ENCODE assay signal across 24 mouse cellular contexts in the genomic region with DNA sequence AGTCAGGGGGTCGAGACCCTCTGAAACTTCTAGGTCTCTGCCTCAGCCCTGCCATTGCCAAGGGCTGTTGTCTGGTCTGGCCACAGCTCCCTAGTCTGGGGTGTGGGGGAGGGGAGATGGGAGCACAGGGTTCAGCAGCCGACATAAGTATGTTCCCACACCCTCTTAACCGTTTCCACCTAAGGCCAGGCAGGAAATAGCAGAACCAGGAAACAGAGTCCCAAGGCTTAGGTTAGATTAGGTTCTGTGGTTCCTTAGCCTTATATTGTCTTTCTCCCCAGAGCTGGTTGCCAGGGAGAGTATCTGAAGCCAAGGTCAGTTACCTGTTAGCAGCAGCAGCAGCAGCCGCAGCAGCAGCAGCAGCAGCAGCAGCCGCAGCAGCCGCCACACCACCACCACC.
A peak's percentile ranks its signal among the peaks of the same experiment; 100 is the strongest.
DNase-seq lines count a peak whose midpoint lies in the region; ATAC-seq and TF ChIP-seq lines count a peak whose summit lies in the region.
"Had no signal": no experiment of that assay in that cellular context is flagged by ENCODE, and none has a peak within 500 bp of the region (broad histone marks: within the 10 kb centered on the region; RNA-seq: fewer than 3 reads in every experiment).

No protein-coding gene starts in this region.

- H3K4me3 ChIP-seq in heart, postnatal 0 days (ENCODE audit: low read depth, low read length): no peak overlapping the region
- no peak overlapping the region; a peak in 1 of 4 replicates for H3K4me3 ChIP-seq in MEL (ENCODE audit: control insufficient read depth in 1 of 2, insufficient read depth in 1 of 2, low read depth in 2 of 2, low read length in 2 of 2)
- H3K4me3 ChIP-seq: embryonic facial prominence, embryonic 13.5 days; forebrain, embryonic 15.5 days; layer of hippocampus, adult 2 months; midbrain, embryonic 12.5 days had no signal

- no peaks in the 10 kb centered on the region; the same call in 1 of the 2 replicates for H3K36me3 ChIP-seq in heart, postnatal 0 days (replicated peaks; ENCODE audit: control insufficient read depth, insufficient read depth, low read length)
- peaks cover 0 to 4% of the 10 kb centered on the region in 2 experiments; a peak in 1 of 4 replicates for H3K36me3 ChIP-seq in MEL (ENCODE audit: control insufficient read depth in 1 of 2, insufficient read depth in 2 of 2, low read length in 2 of 2)

- H3K27me3 ChIP-seq in heart, postnatal 0 days (ENCODE audit: control insufficient read depth, insufficient read depth, low read length): no peaks in the 10 kb centered on the region
- H3K27me3 ChIP-seq in MEL (ENCODE audit: control insufficient read depth in 1 of 2, insufficient read depth in 2 of 2, low read length in 2 of 2): no peaks in the 10 kb centered on the region
- H3K27me3 ChIP-seq: embryonic facial prominence, embryonic 13.5 days; forebrain, embryonic 15.5 days; midbrain, embryonic 12.5 days had no signal

- H3K4me2 ChIP-seq in heart, postnatal 0 days (ENCODE audit: low read depth, low read length): no peak overlapping the region
- H3K4me2 ChIP-seq: embryonic facial prominence, embryonic 13.5 days; forebrain, embryonic 15.5 days; hindbrain, embryonic 14.5 days; midbrain, embryonic 12.5 days had no signal

- DNase-seq in heart, postnatal 0 days (ENCODE audit: low spot score): no peak
- no peak for DNase-seq in heart, adult 8-10 months (ENCODE audit: low spot score)
- peak; percentile 57 for DNase-seq in MEL (ENCODE audit: low read depth, low spot score)
- DNase-seq in ovary, postnatal 36 days (ENCODE audit: low spot score): no peak
- no peak for DNase-seq in left cerebral cortex, postnatal 10 days (ENCODE audit: extremely low spot score in 1 of 2, low spot score in 2 of 2)
- DNase-seq: cerebellum, adult 11-12 months; cerebellum, postnatal 10 days; gastrocnemius, postnatal 25 days; heart, adult 18-20 months; heart, postnatal 10 days; kidney, adult 9 months; kidney, postnatal 14 days; thymus, adult 2 months; thymus, postnatal 4 days had no signal

- 0 out of 2 replicates have a peak, but pooled peaks have one; percentile 48 for ATAC-seq in heart, postnatal 0 days (ENCODE audit: insufficient read depth, low read depth)
- peak; percentile 65 for ATAC-seq in common myeloid progenitor, adult 5-6 weeks (replicated peaks; ENCODE audit: low read depth, poor library complexity, severe bottlenecking)
- ATAC-seq in megakaryocyte progenitor cell, adult 5-6 weeks (replicated peaks; ENCODE audit: poor library complexity): peak; percentile 50
- ATAC-seq: forebrain, embryonic 15.5 days; inflammation-experienced regulatory T-cells, adult 6 months; lung, postnatal 0 days had no signal

- intact Hi-C loops in left cerebral cortex, postnatal 10 days (cut with DNase I): no loop called here

- no peaks in the 10 kb centered on the region for H3K79me2 ChIP-seq in MEL (ENCODE audit: control insufficient read depth, insufficient read depth, low read length, poor library complexity)

- WGBS in heart, postnatal 0 days: 48% methylated on average over 6 of the region's 6 CpGs

- TF ChIP-seq EP300 in heart, postnatal 0 days (IDR thresholded peaks at IDR 0.05; ENCODE audit: low read depth): no peak
- TF ChIP-seq EP300 in MEL (IDR thresholded peaks at IDR 0.05; ENCODE audit: low read depth in 1 of 2, low read length in 2 of 2): peak; percentile 9 to 41; a peak in 1 of 4 replicates

- H3K9ac ChIP-seq in heart, postnatal 0 days (replicated peaks; ENCODE audit: low read depth, low read length): no peak overlapping the region
- peak overlapping the region; percentile 31 for H3K9ac ChIP-seq in MEL (ENCODE audit: control insufficient read depth, low read depth, low read length, poor library complexity, severe bottlenecking)
- H3K9ac ChIP-seq: embryonic facial prominence, embryonic 13.5 days; forebrain, embryonic 15.5 days; hindbrain, embryonic 14.5 days; midbrain, embryonic 12.5 days had no signal

- no peak for TF ChIP-seq CTCF in heart, postnatal 0 days (IDR thresholded peaks at IDR 0.05; ENCODE audit: low read depth)
- TF ChIP-seq CTCF in MEL (IDR thresholded peaks at IDR 0.05 in 2 of 3, conservative IDR thresholded peaks at IDR 0.05 in 1 of 3; ENCODE audit: control insufficient read depth in 1 of 3, insufficient read depth in 1 of 3, low read depth in 2 of 3, low read length in 3 of 3, poor library complexity in 1 of 3, severe bottlenecking in 1 of 3): no peak

- H3K9me3 ChIP-seq in heart, postnatal 0 days (replicated peaks; ENCODE audit: control insufficient read depth, low read length): no peaks in the 10 kb centered on the region
- no peaks in the 10 kb centered on the region for H3K9me3 ChIP-seq in MEL (replicated peaks; ENCODE audit: insufficient read depth, low read length)
- H3K9me3 ChIP-seq: embryonic facial prominence, embryonic 13.5 days; forebrain, embryonic 15.5 days; midbrain, embryonic 12.5 days had no signal

- no peaks in the 10 kb centered on the region for H3K4me1 ChIP-seq in heart, postnatal 0 days (ENCODE audit: control insufficient read depth, insufficient read depth)
- peaks cover 0 to 8% of the 10 kb centered on the region in 2 experiments; a peak in 2 of 4 replicates for H3K4me1 ChIP-seq in MEL (ENCODE audit: control insufficient read depth in 1 of 2, insufficient read depth in 2 of 2, low read length in 2 of 2)
- H3K4me1 ChIP-seq: forebrain, embryonic 15.5 days had no signal

- TF ChIP-seq POLR2A in MEL (IDR thresholded peaks at IDR 0.05; ENCODE audit: control insufficient read depth in 1 of 2, insufficient read depth in 1 of 2, low read depth in 1 of 2, low read length in 2 of 2, poor library complexity in 1 of 2): no peak

- no peak for TF ChIP-seq RAD21 in MEL (IDR thresholded peaks at IDR 0.05; ENCODE audit: low read depth, low read length)

- no peak overlapping the region for H3K27ac ChIP-seq in heart, postnatal 0 days (ENCODE audit: low read depth)
- H3K27ac ChIP-seq in MEL (ENCODE audit: control insufficient read depth, low read depth, low read length): peak overlapping the region; percentile 41; the same call in 1 of the 2 replicates
- H3K27ac ChIP-seq: embryonic facial prominence, embryonic 13.5 days; forebrain, embryonic 15.5 days; hindbrain, embryonic 14.5 days; layer of hippocampus, adult 2 months; macrophage; midbrain, embryonic 12.5 days had no signal

TF ChIP-seq in MEL, 35 proteins besides CTCF, POLR2A, EP300 and RAD21:
- TF ChIP-seq MAFK (IDR thresholded peaks at IDR 0.05; ENCODE audit: borderline replicate concordance, low read depth, low read length) (no peak), POLR2AphosphoS2 (IDR thresholded peaks at IDR 0.05; ENCODE audit: low read length) (no peak), CHD1 (IDR thresholded peaks at IDR 0.05; ENCODE audit: low read depth, low read length) (no peak), BHLHE40 (IDR thresholded peaks at IDR 0.05; ENCODE audit: borderline replicate concordance, low read depth, low read length) (no peak), NELFE (IDR thresholded peaks at IDR 0.05; ENCODE audit: low read depth, low read length) (no peak), TBP (IDR thresholded peaks at IDR 0.05; ENCODE audit: low read depth, low read length) (no peak), MYB (IDR thresholded peaks at IDR 0.05; ENCODE audit: low read depth, low read length) (no peak), ETS1 (IDR thresholded peaks at IDR 0.05; ENCODE audit: low read depth, low read length) (no peak)
